Mouse (Mus musculus): Measurements from ENCODE around the gene Jph3. TPM values are rescaled to one million over a fixed set of nuclear protein-coding genes. Genes with fewer than 3 reads are reported as not detected.

Jph3 gene
- total and polyA plus RNA-seq, 3 experiments = 0.15 TPM; not detected in 2

- no peak; the same call in 1 of the 2 replicates for TF ChIP-seq ZC3H11A (IDR thresholded peaks at IDR 0.05; ENCODE audit: low read depth, low read length)
- TF ChIP-seq USF1 (IDR thresholded peaks at IDR 0.05; ENCODE audit: low read depth, low read length) = no peak
These were observed 103.1 kb downstream of the Jph3 start (continued) for GRCm38 (mm10) chr8:121832503-121832902.

- Histone ChIP-seq H3K36me3 (ENCODE audit: control insufficient read depth in 1 of 2, insufficient read depth in 2 of 2, low read length in 2 of 2) (no peaks in the 10 kb centered on the region; a peak in 1 of 4 replicates), H3K9ac (ENCODE audit: control insufficient read depth, low read depth, low read length, poor library complexity, severe bottlenecking) (no peak overlapping the region), H3K4me3 (ENCODE audit: control insufficient read depth in 1 of 2, insufficient read depth in 1 of 2, low read depth in 2 of 2, low read length in 2 of 2) (no peak overlapping the region), H3K27me3 (ENCODE audit: control insufficient read depth in 1 of 2, insufficient read depth in 2 of 2, low read length in 2 of 2) (no peaks in the 10 kb centered on the region), H3K9me3 (replicated peaks; ENCODE audit: insufficient read depth, low read length) (no peaks in the 10 kb centered on the region), H3K79me2 (ENCODE audit: control insufficient read depth, insufficient read depth, low read length, poor library complexity) (no peaks in the 10 kb centered on the region), H3K27ac (ENCODE audit: control insufficient read depth, low read depth, low read length) (no peak overlapping the region), H3K4me1 (ENCODE audit: control insufficient read depth in 1 of 2, insufficient read depth in 2 of 2, low read length in 2 of 2) (no peaks in the 10 kb centered on the region)
- DNase-seq (ENCODE audit: low read depth, low spot score) = peak; percentile 77
- TF ChIP-seq CTCF (IDR thresholded peaks at IDR 0.05 in 2 of 3, conservative IDR thresholded peaks at IDR 0.05 in 1 of 3; ENCODE audit: control insufficient read depth in 1 of 3, insufficient read depth in 1 of 3, low read depth in 2 of 3, low read length in 3 of 3, poor library complexity in 1 of 3, severe bottlenecking in 1 of 3) (peak; percentile 90 to 99 (median 93)), SMC3 (IDR thresholded peaks at IDR 0.05; ENCODE audit: low read depth, low read length) (peak; percentile 62), RAD21 (IDR thresholded peaks at IDR 0.05; ENCODE audit: low read depth, low read length) (peak; percentile 69), MAZ (IDR thresholded peaks at IDR 0.05; ENCODE audit: low read depth, low read length) (no peak), TBP (IDR thresholded peaks at IDR 0.05; ENCODE audit: low read depth, low read length) (no peak), TAL1 (IDR thresholded peaks at IDR 0.05; ENCODE audit: low read length) (peak; percentile 41; the same call in 1 of the 2 replicates)
These were observed 111.8 kb downstream of the Jph3 start for GRCm38 (mm10) chr8:121841242-121841641.

GRCm38 (mm10) chr8:121842064-121842955 is 112.9 kb downstream of the Jph3 start:
- Histone ChIP-seq H3K4me1 (ENCODE audit: control insufficient read depth in 1 of 2, insufficient read depth in 2 of 2, low read length in 2 of 2) (peaks cover 0 to 5% of the 10 kb centered on the region in 2 experiments; a peak in 3 of 4 replicates), H3K27ac (ENCODE audit: control insufficient read depth, low read depth, low read length) (no peak overlapping the region), H3K4me3 (ENCODE audit: control insufficient read depth in 1 of 2, insufficient read depth in 1 of 2, low read depth in 2 of 2, low read length in 2 of 2) (no peak overlapping the region), H3K27me3 (ENCODE audit: control insufficient read depth in 1 of 2, insufficient read depth in 2 of 2, low read length in 2 of 2) (no peaks in the 10 kb centered on the region), H3K36me3 (ENCODE audit: control insufficient read depth in 1 of 2, insufficient read depth in 2 of 2, low read length in 2 of 2) (peaks cover 0 to 3% of the 10 kb centered on the region in 2 experiments; a peak in 2 of 4 replicates), H3K9ac (ENCODE audit: control insufficient read depth, low read depth, low read length, poor library complexity, severe bottlenecking) (no peak overlapping the region), H3K79me2 (ENCODE audit: control insufficient read depth, insufficient read depth, low read length, poor library complexity) (no peaks in the 10 kb centered on the region), H3K9me3 (replicated peaks; ENCODE audit: insufficient read depth, low read length) (no peaks in the 10 kb centered on the region)
- DNase-seq (ENCODE audit: low read depth, low spot score) = no peak
- no peak for TF ChIP-seq ELF1 (IDR thresholded peaks at IDR 0.05; ENCODE audit: low read depth, low read length)
- no peak for TF ChIP-seq CHD2 (IDR thresholded peaks at IDR 0.05; ENCODE audit: low read length)
- no peak for TF ChIP-seq SIN3A (IDR thresholded peaks at IDR 0.05; ENCODE audit: low read length)
- no peak for TF ChIP-seq NELFE (IDR thresholded peaks at IDR 0.05; ENCODE audit: low read depth, low read length)
- TF ChIP-seq POLR2AphosphoS2 (IDR thresholded peaks at IDR 0.05; ENCODE audit: low read length) = no peak
